Mouse (Mus musculus): ENCODE measurements at regions not wholly inside any gene's neighbourhood (a gene's known extent, or its start where the extent isn't known, plus 50 kb on each side); places are given as distances from the start of the nearest gene placed in this dataset.
A peak's percentile ranks its signal among the peaks of the same experiment; 100 is the strongest.

- DNase-seq = no peak
- intact Hi-C loops (cut with DNase I) = no loop called here
Observed at GRCm38 (mm10) chr5:58705561-58705960, 987.8 kb downstream of the Pcdh7 start.

DNA sequence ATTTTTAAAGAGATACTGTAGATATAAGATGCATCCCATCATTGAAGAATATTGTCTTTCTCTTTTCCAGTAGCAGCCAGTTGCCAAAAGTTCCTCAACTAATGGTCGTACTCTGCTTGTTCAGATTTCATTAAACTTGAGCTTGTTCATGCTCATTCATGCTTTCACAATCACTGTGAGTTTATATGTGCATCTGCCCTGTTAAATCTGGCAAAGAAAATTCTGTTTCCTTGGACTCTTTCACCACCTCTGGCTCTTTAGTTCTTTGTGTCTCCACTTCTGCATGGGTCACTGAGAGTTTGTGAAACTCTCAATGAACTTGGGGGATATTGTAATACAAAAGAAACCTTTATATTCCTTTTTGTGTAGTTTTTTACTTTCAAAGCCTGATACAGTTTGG lies 994.6 kb downstream of the Pcdh7 start:
- intact Hi-C loops (cut with DNase I) = no loop called here
- DNase-seq = no peak

DNA sequence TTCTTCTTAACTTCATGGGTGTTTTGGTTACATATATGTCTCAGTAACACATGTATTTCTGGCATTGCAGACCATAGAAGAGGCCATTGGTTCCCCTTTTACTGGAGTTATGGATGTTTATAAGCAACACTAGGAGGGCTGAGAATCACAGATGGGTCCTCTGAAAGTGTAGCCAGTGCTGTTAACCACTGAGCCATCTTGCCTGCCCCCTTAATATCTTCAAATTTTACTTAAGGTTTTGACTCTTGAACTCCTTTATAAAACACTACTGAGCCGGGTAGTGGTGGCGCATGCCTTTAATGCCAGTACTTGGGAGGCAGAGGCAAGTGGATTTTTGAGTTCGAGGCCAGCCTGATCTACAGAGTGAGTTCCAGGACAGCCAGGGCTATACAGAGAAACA lies 1015.6 kb downstream of the Pcdh7 start:
- intact Hi-C loops (cut with DNase I) = no loop called here

GRCm38 (mm10) chr5:58733961-58734360 lies 1016.2 kb downstream of the Pcdh7 start:
- DNase-seq = no peak
- intact Hi-C loops (cut with DNase I) = no loop called here

More for the DNA sequence above, 1015.6 kb downstream of the Pcdh7 start:
- no peak for DNase-seq

DNA sequence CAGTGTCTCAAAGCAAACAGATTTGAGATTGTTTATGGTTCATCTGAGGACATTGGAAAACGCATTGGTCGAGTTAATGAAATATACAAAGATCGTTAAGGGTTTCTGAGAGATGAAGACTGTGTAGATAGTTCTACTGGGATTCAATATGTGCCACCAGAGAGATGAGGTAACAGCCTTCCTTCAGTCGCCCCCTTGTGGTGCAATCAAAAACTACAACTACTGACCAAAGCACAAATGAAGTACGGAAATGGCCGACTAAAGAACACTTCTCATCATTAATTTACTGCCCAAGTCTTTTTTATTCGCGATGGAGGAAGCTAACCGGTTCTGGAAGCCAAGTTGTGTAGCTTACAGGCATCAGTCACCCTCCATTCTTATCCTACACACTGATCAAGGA lies 1018.8 kb downstream of the Pcdh7 start:
- intact Hi-C loops (cut with DNase I) = loop anchor here (5.0 kb wide), 1 partner anchor 1019 kb away; the partner anchor contains the start of gene Pcdh7

GRCm38 (mm10) chr5:58737264-58737883 lies 1019.6 kb downstream of the Pcdh7 start:
- intact Hi-C loops (cut with DNase I) = loop anchor here (5.0 kb wide), 1 partner anchor 1020 kb away; the partner anchor contains the start of gene Pcdh7
- no peak for DNase-seq

More for the DNA sequence above, 1018.8 kb downstream of the Pcdh7 start:
- DNase-seq = peak; percentile 50

- DNase-seq = no peak
- intact Hi-C loops (cut with DNase I) = loop anchor here (5.0 kb wide), 1 partner anchor 1021 kb away; the partner anchor contains the start of gene Pcdh7
Observed at GRCm38 (mm10) chr5:58738041-58738440, 1020.3 kb downstream of the Pcdh7 start.

DNA sequence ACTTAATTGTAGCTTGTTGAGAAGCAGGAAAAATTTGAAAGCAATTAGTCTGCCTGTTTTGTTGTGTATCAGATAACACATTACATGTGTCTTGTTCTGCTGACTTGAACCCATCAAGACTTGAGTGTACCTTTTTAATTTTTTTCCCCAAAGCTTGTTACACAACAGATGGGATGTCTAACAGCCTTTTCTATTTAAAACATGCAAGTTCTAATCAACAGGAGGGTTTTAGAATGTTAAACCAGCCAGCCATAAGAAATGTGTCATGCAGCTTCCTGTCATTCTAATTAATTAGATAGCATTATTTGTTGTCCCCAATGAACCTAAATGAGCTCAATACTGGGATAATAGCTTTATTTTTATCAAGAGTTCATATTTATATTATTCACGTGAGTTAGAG lies 1023.0 kb downstream of the Pcdh7 start:
- intact Hi-C loops (cut with DNase I) = no loop called here
- no peak for DNase-seq

DNA sequence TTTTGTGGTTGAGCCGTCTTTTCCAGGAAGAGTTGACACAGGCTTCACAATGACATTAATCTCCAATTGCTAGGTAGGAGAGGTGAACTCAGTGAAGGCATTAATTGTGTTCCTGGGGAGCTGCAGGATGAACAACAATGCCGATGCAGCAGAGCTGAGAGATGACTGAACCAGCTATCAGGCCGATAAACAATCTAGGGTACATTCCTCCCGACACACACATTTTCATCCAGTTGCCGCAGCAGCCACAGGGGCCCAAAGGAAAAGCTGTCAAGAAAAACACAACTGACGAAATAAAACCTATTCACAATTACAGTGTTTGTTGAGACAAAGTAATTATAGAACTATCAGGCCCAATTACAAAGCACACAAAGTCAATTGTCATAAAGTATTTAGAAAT lies 1029.9 kb downstream of the Pcdh7 start:
- intact Hi-C loops (cut with DNase I) = no loop called here

DNA sequence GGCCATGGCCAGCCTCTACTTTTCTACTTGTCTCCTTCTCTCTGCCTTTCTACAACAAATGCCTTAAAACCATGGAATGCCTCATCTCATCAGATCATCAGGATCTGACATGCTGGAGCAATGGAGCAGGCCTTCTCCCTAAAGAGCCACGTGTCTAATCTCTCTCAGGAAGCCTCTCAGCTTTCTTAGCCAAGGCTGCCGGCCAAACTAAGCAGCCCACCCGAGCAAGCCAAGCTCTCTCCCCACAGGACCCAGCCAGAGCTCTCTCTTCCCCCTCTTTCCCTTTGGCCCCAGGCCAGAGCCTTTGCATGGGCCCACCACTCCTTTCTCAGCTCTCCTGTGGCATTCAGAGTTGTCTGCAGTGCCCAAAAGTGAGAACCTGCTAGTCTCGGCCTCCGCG lies 1034.0 kb downstream of the Pcdh7 start:
- intact Hi-C loops (cut with DNase I) = no loop called here
- peak; percentile 67 for DNase-seq

More for the DNA sequence above, 1029.9 kb downstream of the Pcdh7 start:
- DNase-seq = no peak
